Mouse (Mus musculus) kidney, embryonic 16.5 days (tissue): Measurements from ENCODE around the gene Hist1h3d. TPM values are rescaled to one million over a fixed set of nuclear protein-coding genes. Genes with fewer than 3 reads are reported as not detected.
"Not testable (repeated sequence)": the region's sequence is repeated elsewhere in the genome, so short reads cannot be mapped to it uniquely, and the experiment has no call there.

Experiments used
- ATAC-seq: fragments of 200-750 bp; cut with Nextera tagmentation; 2 replicates; pipeline ENCODE4 v1.8.0; 2017; ENCODE audit warnings: moderate TSS enrichment; ENCODE audit not compliant: low FRiP score, low TSS enrichment
- H3K27ac ChIP-seq: fragments of 300-500 bp; sonication (generic); 2 replicates; pipeline ENCODE4 v1.5.1; 2014; ENCODE audit warnings: low read length
- H3K27me3 ChIP-seq: fragments of 300-500 bp; sonication (generic); 2 replicates; pipeline ENCODE4 v1.6.1; 2014; ENCODE audit warnings: low read length, control low read depth, mixed read lengths; ENCODE audit not compliant: insufficient read depth
- H3K36me3 ChIP-seq: fragments of 300-500 bp; sonication (generic); 2 replicates; pipeline ENCODE4 v1.6.1; 2014; ENCODE audit warnings: low read length, control low read depth, mixed read lengths; ENCODE audit not compliant: insufficient read depth
- H3K4me1 ChIP-seq: fragments of 300-500 bp; sonication (generic); 2 replicates; pipeline ENCODE4 v1.6.1; 2014; ENCODE audit warnings: low read length, control low read depth, mixed read lengths; ENCODE audit not compliant: insufficient read depth
- H3K4me2 ChIP-seq: fragments of 300-500 bp; sonication (generic); replicated peaks from 2 replicates; pipeline ENCODE4 v1.6.1; 2014; ENCODE audit warnings: low read depth, low read length
- H3K4me3 ChIP-seq: fragments of 300-500 bp; sonication (generic); 2 replicates; pipeline ENCODE4 v1.5.1; 2014; ENCODE audit warnings: mild to moderate bottlenecking, low read length
- H3K9ac ChIP-seq: fragments of 300-500 bp; sonication (generic); replicated peaks from 2 replicates; pipeline ENCODE4 v1.6.1; 2014; ENCODE audit warnings: low read length
- H3K9me3 ChIP-seq: fragments of 300-500 bp; sonication (generic); 2 replicates; pipeline ENCODE4 v1.6.1; 2016; ENCODE audit warnings: low read length, control low read depth
- WGBS: fragments of 180-500 bp; shearing (Covaris S2); extraction: QIAGEN DNeasy Blood & Tissue Kit; methylation state at CpG from one replicate; pipeline ENCODE4 v1.1.7; 2014; 5-methylcytosine and 5-hydroxymethylcytosine counted together
- polyA plus RNA-seq: library from polyadenylated mRNA; unstranded; fragments of >200 nt; fragmentation: Nextera tagmentation; extraction: Ambion mirVana; gene quantifications from 2 replicates; pipeline ENCODE4 v1.2.1, GENCODE M21; 2015

The Hist1h3d gene
- polyA plus RNA-seq, 1 experiment from 2014 or later: 6.1 TPM

DNA sequence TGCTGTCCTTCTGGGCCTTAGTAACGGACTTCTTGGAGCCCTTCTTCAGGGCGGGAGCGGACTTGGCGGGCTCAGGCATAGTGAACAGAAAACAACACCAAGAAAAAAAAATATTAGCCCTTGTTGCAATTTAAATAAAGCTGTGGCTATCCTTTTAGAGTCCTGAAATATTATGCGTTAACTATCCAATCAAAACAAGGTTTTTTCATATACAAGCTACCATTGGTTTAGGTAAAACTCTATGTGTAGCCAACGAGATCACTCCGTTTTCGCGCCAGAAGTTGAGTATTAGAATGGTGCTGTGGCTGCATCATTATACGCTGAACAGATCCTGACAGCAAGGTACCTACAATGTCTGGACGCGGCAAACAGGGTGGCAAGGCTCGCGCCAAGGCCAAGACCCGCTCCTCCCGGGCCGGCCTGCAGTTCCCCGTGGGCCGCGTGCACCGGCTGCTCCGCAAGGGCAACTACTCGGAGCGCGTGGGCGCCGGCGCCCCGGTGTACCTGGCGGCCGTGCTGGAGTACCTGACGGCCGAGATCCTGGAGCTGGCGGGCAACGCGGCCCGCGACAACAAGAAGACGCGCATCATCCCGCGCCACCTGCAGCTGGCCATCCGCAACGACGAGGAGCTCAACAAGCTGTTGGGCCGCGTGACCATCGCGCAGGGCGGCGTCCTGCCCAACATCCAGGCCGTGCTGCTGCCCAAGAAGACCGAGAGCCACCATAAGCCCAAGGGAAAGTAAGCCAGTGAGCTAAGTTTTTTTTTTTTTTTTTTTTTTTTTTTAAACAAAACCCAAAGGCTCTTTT lies 41.8 kb upstream of the Hist1h3d start, which contains the start of gene Hist1h2af:
Hist1h2af (plus strand) TSS at position 347 of the 808 bp plus-strand sequence.
- under 1% methylated on average over 21 of the region's 53 CpGs for WGBS
- not testable (repeated sequence) for H3K27me3 ChIP-seq

GRCm38 (mm10) chr13:23534368-23535131 lies 41.0 kb upstream of the Hist1h3d start:
- H3K36me3 ChIP-seq: no peaks in the 10 kb centered on the region
- whole genome bisulfite sequencing: under 1% methylated on average over 15 of the region's 15 CpGs
- peak overlapping the region; percentile 82 for H3K9ac ChIP-seq
- peak overlapping the region; percentile 61 for H3K4me3 ChIP-seq
- H3K27ac ChIP-seq: peak overlapping the region; percentile 89
- no peaks in the 10 kb centered on the region for H3K9me3 ChIP-seq
- no peaks in the 10 kb centered on the region for H3K27me3 ChIP-seq
- no peak for ATAC-seq
- peak overlapping the region; percentile 72 for H3K4me2 ChIP-seq
- peaks cover 34% of the 10 kb centered on the region for H3K4me1 ChIP-seq

More for the DNA sequence above, 41.8 kb upstream of the Hist1h3d start, which contains the start of gene Hist1h2af:
- not testable (repeated sequence) for H3K36me3 ChIP-seq, H3K9me3 ChIP-seq
- Histone ChIP-seq H3K4me3 (peak within 1 kb of the TSS; percentile 61), H3K4me1 (peaks cover 38% of the 10 kb centered on the region), H3K27ac (peak within 1 kb of the TSS; percentile 98), H3K4me2 (peak within 1 kb of the TSS; percentile 72), H3K9ac (peak within 1 kb of the TSS; percentile 82)
- peak; percentile 50 for ATAC-seq

DNA sequence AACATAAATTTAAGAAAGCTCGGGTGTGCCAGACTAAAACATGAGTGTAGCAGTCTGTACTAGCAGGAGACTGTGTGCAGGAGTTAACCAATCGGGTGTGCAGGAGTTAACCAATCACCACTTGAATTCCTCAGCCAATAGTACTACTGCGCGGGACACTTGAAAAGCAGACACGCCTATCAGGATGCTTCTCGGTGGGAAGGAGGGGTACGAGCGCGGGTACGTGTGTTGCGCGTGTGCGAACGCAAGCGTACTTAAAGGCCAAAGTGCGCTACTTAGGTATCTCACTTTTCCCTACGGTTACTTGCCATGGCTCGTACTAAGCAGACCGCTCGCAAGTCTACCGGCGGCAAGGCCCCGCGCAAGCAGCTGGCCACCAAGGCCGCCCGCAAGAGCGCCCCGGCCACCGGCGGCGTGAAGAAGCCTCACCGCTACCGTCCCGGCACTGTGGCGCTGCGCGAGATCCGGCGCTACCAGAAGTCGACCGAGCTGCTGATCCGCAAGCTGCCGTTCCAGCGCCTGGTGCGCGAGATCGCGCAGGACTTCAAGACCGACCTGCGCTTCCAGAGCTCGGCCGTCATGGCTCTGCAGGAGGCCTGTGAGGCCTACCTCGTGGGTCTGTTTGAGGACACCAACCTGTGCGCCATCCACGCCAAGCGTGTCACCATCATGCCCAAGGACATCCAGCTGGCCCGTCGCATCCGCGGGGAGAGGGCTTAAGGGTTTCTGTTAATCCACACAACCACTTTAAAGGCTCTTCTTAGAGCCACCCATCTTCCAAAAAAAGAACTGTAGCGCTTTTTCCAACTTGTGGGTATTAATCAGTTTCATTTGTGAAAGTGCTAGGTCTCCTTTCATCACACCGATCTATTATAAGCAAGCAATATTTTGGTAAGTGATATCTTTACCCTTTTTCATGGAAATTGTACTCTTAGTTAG lies 40.2 kb upstream of the Hist1h3d start, which contains the start of gene Hist1h3g:
Hist1h3g (plus strand) TSS at position 286 of the 939 bp plus-strand sequence.
- not testable (repeated sequence) for H3K36me3 ChIP-seq, H3K27me3 ChIP-seq, H3K9me3 ChIP-seq
- H3K4me2 ChIP-seq: peak within 1 kb of the TSS; percentile 72
- peak; percentile 92 for ATAC-seq
- H3K4me1 ChIP-seq: peaks cover 35% of the 10 kb centered on the region
- peak within 1 kb of the TSS; percentile 61 for H3K4me3 ChIP-seq
- WGBS: under 1% methylated on average over 32 of the region's 62 CpGs
- H3K9ac ChIP-seq: peak within 1 kb of the TSS; percentile 82
- H3K27ac ChIP-seq: peak within 1 kb of the TSS; percentile 89

- Histone ChIP-seq H3K9ac (peak overlapping the region; percentile 70), H3K4me1 (peaks cover 39% of the 10 kb centered on the region), H3K27me3 (no peaks in the 10 kb centered on the region), H3K27ac (peak overlapping the region; percentile 79), H3K4me2 (peak overlapping the region; percentile 72), H3K4me3 (peak overlapping the region; percentile 61), H3K9me3 (no peaks in the 10 kb centered on the region), H3K36me3 (no peaks in the 10 kb centered on the region)
- ATAC-seq: no peak
- 17% methylated on average over 7 of the region's 7 CpGs for WGBS
Observed at GRCm38 (mm10) chr13:23536076-23536822, 39.3 kb upstream of the Hist1h3d start.

DNA sequence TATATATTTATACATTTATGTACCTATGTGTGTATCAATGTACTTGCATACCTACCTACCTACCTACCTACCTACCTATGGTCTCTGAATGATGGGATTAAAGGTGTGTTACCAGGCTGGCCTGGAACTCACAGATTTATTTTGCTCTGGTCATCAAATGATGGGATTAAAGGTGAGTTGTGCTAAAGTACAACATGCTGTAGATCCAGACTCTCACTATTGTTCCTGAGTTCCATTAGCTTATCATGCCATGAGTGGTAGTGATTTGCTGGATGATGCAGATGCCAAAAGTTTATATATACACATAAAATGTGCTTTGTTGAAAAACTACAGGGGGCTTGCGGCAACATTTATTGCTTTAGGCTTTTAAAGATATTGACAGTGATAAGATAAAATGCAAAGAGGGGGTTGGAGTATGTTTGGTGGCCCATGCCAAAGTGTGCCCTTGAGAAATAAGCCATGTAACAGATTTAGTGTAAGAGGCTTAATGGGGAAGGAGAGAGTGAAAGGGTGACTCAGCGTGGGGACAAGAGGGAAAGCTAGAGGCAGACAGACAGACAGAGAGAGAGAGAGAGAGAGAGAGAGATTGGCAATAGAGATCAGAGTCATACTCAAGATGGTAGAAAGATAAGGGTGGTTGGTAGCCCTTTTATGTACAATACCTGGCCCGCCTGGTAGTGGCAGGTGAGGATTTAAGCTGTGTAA lies 38.4 kb upstream of the Hist1h3d start:
- Histone ChIP-seq H3K4me1 (peaks cover 39% of the 10 kb centered on the region), H3K36me3 (no peaks in the 10 kb centered on the region), H3K4me3 (peak overlapping the region; percentile 27), H3K9ac (no peak overlapping the region), H3K27ac (0 out of 2 replicates have a peak overlapping the region, but pooled peaks have one; percentile 0), H3K9me3 (no peaks in the 10 kb centered on the region), H3K27me3 (no peaks in the 10 kb centered on the region), H3K4me2 (peak overlapping the region; percentile 72)
- no peak for ATAC-seq
- WGBS: 67% methylated on average over 3 of the region's 3 CpGs

DNA sequence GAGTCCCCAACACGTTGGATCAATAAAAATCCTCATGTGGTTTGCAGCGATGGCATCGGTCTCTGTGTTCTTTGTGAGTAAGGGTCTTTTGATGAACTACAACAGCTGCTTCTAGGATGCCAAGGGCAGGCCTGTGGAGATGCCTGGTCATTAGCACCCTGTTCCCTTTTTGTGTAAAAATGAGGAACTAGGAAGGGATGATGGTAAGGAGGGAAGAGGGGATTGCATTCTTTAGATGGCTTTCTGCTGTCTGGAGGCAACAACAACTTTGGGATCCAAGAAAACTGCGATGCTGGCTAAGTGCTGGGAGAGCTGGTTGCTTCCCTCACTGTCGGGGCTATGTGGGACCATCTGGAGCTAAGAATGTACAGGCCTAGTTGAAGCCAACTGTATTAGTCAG lies 37.3 kb upstream of the Hist1h3d start:
- WGBS: 63% methylated on average over 5 of the region's 5 CpGs
- H3K27ac ChIP-seq: no peak overlapping the region
- H3K27me3 ChIP-seq: no peaks in the 10 kb centered on the region

DNA sequence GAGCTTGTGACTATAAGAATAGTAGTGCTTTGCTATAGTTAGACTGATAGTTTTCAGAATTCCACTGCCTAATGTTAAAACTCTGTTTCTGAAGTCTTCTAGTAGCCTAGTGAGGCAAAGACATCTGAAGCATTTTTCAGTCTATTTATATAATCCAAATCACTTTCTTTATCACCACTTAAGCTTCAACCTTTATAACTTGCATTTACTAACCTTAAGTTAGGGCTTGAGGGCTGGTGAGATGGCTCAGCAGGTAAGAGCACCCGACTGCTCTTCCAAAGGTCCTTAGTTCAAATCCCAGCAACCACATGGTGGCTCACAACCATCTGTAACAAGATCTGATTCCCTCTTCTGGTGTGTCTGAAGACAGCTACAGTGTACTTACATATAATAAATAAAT lies 35.7 kb upstream of the Hist1h3d start:
- H3K4me3 ChIP-seq, H3K9me3 ChIP-seq, H3K4me2 ChIP-seq, H3K36me3 ChIP-seq, ATAC-seq, H3K9ac ChIP-seq, H3K27me3 ChIP-seq, H3K27ac ChIP-seq: not testable (repeated sequence)
- H3K4me1 ChIP-seq: peaks cover 20% of the 10 kb centered on the region
- 67% methylated on average over 1 of the region's 1 CpGs for WGBS

More for the DNA sequence above, 37.3 kb upstream of the Hist1h3d start:
- Histone ChIP-seq H3K4me2 (no peak overlapping the region), H3K4me3 (no peak overlapping the region), H3K36me3 (no peaks in the 10 kb centered on the region), H3K4me1 (peaks cover 28% of the 10 kb centered on the region), H3K9ac (no peak overlapping the region), H3K9me3 (no peaks in the 10 kb centered on the region)
- ATAC-seq: no peak

GRCm38 (mm10) chr13:23541497-23541896 lies 34.1 kb upstream of the Hist1h3d start:
- H3K9me3 ChIP-seq: no peaks in the 10 kb centered on the region
- 82% methylated on average over 3 of the region's 3 CpGs for WGBS

More at GRCm38 (mm10) chr13:23541497-23541896, 34.1 kb upstream of the Hist1h3d start:
- H3K36me3 ChIP-seq: no peaks in the 10 kb centered on the region
- H3K27ac ChIP-seq: no peak overlapping the region
- no peaks in the 10 kb centered on the region for H3K27me3 ChIP-seq
- no peak overlapping the region for H3K9ac ChIP-seq
- no peak overlapping the region for H3K4me3 ChIP-seq
- no peak overlapping the region for H3K4me2 ChIP-seq
- no peak for ATAC-seq
- H3K4me1 ChIP-seq: peaks cover 15% of the 10 kb centered on the region
